Mouse (Mus musculus): ENCODE results near the gene Slc13a2.

The Slc13a2 gene

DNA sequence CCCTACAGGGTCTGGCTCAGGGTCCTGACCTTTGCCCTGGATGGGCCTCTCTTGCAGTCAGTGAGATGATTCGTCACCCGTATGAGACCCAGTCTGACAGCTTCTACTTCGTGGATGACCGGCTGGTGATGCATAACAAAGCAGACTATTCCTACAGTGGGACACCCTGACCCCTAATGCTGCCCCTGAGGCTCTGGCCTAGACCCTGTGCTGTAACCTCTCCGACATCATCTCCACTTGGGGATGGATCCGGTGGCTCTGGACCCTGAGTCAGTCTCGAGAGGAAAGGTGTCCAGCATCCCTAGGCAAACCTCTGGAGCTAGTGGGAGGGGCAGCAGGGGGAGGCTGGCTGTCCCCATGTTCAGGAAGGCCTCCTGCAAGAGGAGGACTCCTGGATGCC lies 73.5 kb downstream of the Slc13a2 start:
- no peak for DNase-seq

DNA sequence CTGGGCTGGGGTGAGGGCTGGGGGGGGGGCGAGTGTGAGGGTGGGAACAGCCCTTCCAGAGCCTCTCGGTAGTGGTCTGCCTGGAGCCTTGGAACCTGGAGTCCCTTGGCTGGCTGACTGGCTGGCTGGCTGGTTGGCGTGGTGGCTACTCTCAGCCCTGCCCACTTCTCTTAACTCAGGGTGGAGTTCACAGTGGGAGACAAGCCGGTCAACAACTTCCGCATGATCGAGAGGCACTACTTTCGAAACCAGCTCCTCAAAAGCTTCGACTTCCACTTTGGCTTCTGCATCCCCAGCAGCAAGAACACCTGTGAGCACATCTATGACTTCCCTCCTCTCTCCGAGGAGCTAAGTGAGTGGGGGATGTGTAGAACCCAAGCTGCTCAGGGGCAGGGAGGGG lies 74.1 kb downstream of the Slc13a2 start:
- DNase-seq = peak; percentile 87

Data from lung, postnatal 36 days (tissue).